Mouse (Mus musculus): ENCODE measurements at regions not wholly inside any gene's neighbourhood (a gene's known extent, or its start where the extent isn't known, plus 50 kb on each side); places are given as distances from the start of the nearest gene placed in this dataset.

- DNase-seq: no peak
Measured at GRCm38 (mm10) chr2:71640251-71640650, 93.7 kb upstream of the Dlx2 start.

- DNase-seq: peak; percentile 89
Measured at GRCm38 (mm10) chr2:71644038-71644470, 97.5 kb upstream of the Dlx2 start.

GRCm38 (mm10) chr2:71647914-71648497 lies 97.4 kb upstream of the Itga6 start:
- DNase-seq: no peak

GRCm38 (mm10) chr2:71651662-71652061 lies 93.8 kb upstream of the Itga6 start:
- DNase-seq: no peak

GRCm38 (mm10) chr2:71652261-71652801 lies 93.1 kb upstream of the Itga6 start:
- DNase-seq: peak; percentile 35

GRCm38 (mm10) chr2:71654817-71655503 lies 90.5 kb upstream of the Itga6 start:
- no peak for DNase-seq

- peak; percentile 29 for DNase-seq
Measured at GRCm38 (mm10) chr2:71655504-71656390, 89.7 kb upstream of the Itga6 start.

- DNase-seq: no peak
Measured at GRCm38 (mm10) chr2:71656611-71657244, 88.7 kb upstream of the Itga6 start.

- DNase-seq: no peak
Measured at GRCm38 (mm10) chr2:71661438-71661837, 84.0 kb upstream of the Itga6 start.

GRCm38 (mm10) chr2:71661986-71662385 lies 83.4 kb upstream of the Itga6 start:
- DNase-seq: no peak

GRCm38 (mm10) chr2:71663453-71663852 lies 82.0 kb upstream of the Itga6 start:
- DNase-seq: no peak

GRCm38 (mm10) chr2:71666927-71667326 lies 78.5 kb upstream of the Itga6 start:
- DNase-seq: no peak

GRCm38 (mm10) chr2:71667746-71668145 lies 77.7 kb upstream of the Itga6 start:
- no peak for DNase-seq

GRCm38 (mm10) chr2:71670228-71670790 lies 75.1 kb upstream of the Itga6 start:
- no peak for DNase-seq

- peak; percentile 65 for DNase-seq
Measured at GRCm38 (mm10) chr2:71670882-71671281, 74.5 kb upstream of the Itga6 start.

- peak; percentile 78 for DNase-seq
Measured at GRCm38 (mm10) chr2:71673087-71673920, 72.1 kb upstream of the Itga6 start.

- no peak for DNase-seq
Measured at GRCm38 (mm10) chr2:71680746-71681145, 64.7 kb upstream of the Itga6 start.

GRCm38 (mm10) chr2:71681148-71681547 lies 64.3 kb upstream of the Itga6 start:
- no peak for DNase-seq

- no peak for DNase-seq
Measured at GRCm38 (mm10) chr2:71683375-71683774, 62.0 kb upstream of the Itga6 start.

- peak; percentile 36 for DNase-seq
Measured at GRCm38 (mm10) chr2:71685239-71685638, 60.2 kb upstream of the Itga6 start.

GRCm38 (mm10) chr2:71689041-71689440 lies 56.4 kb upstream of the Itga6 start:
- DNase-seq: no peak

All from adrenal gland, adult 2 months (tissue).